Mouse (Mus musculus) midbrain, embryonic 13.5 days (tissue): ENCODE data around the gene Gpatch8. TPM values are rescaled to one million over a fixed set of nuclear protein-coding genes. Genes with fewer than 3 reads are reported as not detected.
"Not testable (repeated sequence)": the region's sequence is repeated elsewhere in the genome, so short reads cannot be mapped to it uniquely, and the experiment has no call there.

Experiments
- ATAC-seq: fragments of 200-750 bp; cut with Nextera tagmentation; 2 replicates; pipeline ENCODE4 v1.8.0; 2017; ENCODE audit warnings: mild to moderate bottlenecking, moderate TSS enrichment, moderate library complexity
- H3K27ac ChIP-seq: fragments of 300-500 bp; sonication (generic); 2 replicates; pipeline ENCODE4 v1.5.1; 2015; ENCODE audit warnings: inconsistent platforms, mild to moderate bottlenecking, moderate library complexity
- H3K27me3 ChIP-seq: fragments of 300-500 bp; sonication (generic); 2 replicates; pipeline ENCODE4 v1.6.1; 2015; ENCODE audit warnings: mild to moderate bottlenecking, inconsistent platforms
- H3K36me3 ChIP-seq: fragments of 300-500 bp; sonication (generic); 2 replicates; pipeline ENCODE4 v1.6.1; 2015; ENCODE audit warnings: mild to moderate bottlenecking, inconsistent platforms
- H3K4me1 ChIP-seq: fragments of 300-500 bp; sonication (generic); replicated peaks from 2 replicates; pipeline ENCODE4 v1.6.1; 2015; ENCODE audit warnings: inconsistent platforms
- H3K4me2 ChIP-seq: fragments of 300-500 bp; sonication (generic); replicated peaks from 2 replicates; pipeline ENCODE4 v1.6.1; 2015; ENCODE audit warnings: moderate library complexity, mild to moderate bottlenecking, inconsistent platforms
- H3K4me3 ChIP-seq: fragments of 300-500 bp; sonication (generic); replicated peaks from 2 replicates; pipeline ENCODE4 v1.5.1; 2015; ENCODE audit warnings: mild to moderate bottlenecking, inconsistent platforms
- H3K9ac ChIP-seq: fragments of 300-500 bp; sonication (generic); replicated peaks from 2 replicates; pipeline ENCODE4 v1.6.1; 2015; ENCODE audit warnings: mild to moderate bottlenecking, inconsistent platforms
- H3K9me3 ChIP-seq: fragments of 300-500 bp; sonication (generic); 2 replicates; pipeline ENCODE4 v1.6.1; 2016; ENCODE audit warnings: mild to moderate bottlenecking, inconsistent platforms
- WGBS: fragments of 180-500 bp; shearing (Covaris S2); methylation state at CpG from one replicate; pipeline ENCODE4 v1.1.7; 2015; 5-methylcytosine and 5-hydroxymethylcytosine counted together
- polyA plus RNA-seq: library from polyadenylated mRNA; unstranded; fragments of >200 nt; fragmentation: Nextera tagmentation; extraction: Ambion mirVana; gene quantifications from 2 replicates; pipeline ENCODE4 v1.2.1, GENCODE M21; 2015

The Gpatch8 gene
- polyA plus RNA-seq, 1 experiment from 2014 or later: 84.5 TPM

DNA sequence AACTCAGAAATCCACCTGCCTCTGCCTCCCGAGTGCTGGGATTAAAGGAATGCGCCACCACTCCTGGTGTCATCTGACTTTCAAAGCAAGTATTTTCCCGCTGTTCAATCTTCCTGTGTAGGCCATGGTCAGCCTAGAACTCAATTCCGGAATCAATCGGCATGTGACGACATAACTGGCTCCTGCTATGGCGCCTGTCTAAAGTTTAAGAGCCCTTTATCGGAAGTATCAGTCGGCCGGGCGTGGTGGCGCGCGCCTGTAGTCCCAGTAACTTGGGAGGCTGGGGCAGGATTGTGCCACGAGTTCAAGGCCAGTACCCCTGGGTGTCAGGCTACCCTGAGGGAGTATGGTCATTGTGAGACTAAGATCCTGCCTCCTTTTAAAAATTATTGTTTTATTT lies 11.5 kb upstream of the Gpatch8 start:
- WGBS: 98% methylated on average over 15 of the region's 15 CpGs
- no peak overlapping the region for H3K4me3 ChIP-seq
- H3K9ac ChIP-seq: no peak overlapping the region
- no peaks in the 10 kb centered on the region for H3K36me3 ChIP-seq
- ATAC-seq: no peak
- no peaks in the 10 kb centered on the region for H3K4me1 ChIP-seq
- H3K4me2 ChIP-seq: no peak overlapping the region
- H3K27me3 ChIP-seq: no peaks in the 10 kb centered on the region
- H3K9me3 ChIP-seq: no peaks in the 10 kb centered on the region
- H3K27ac ChIP-seq: no peak overlapping the region

GRCm38 (mm10) chr11:102567157-102567556 lies 11.0 kb upstream of the Gpatch8 start:
- Histone ChIP-seq H3K27ac (no peak overlapping the region), H3K36me3 (no peaks in the 10 kb centered on the region), H3K9ac (no peak overlapping the region), H3K9me3 (no peaks in the 10 kb centered on the region), H3K4me2 (no peak overlapping the region), H3K4me3 (no peak overlapping the region), H3K27me3 (no peaks in the 10 kb centered on the region), H3K4me1 (no peaks in the 10 kb centered on the region)
- no peak for ATAC-seq
- 90% methylated on average over 6 of the region's 6 CpGs for WGBS

- no peak overlapping the region for H3K27ac ChIP-seq
- no peak overlapping the region for H3K4me2 ChIP-seq
- H3K9me3 ChIP-seq: no peaks in the 10 kb centered on the region
- H3K36me3 ChIP-seq: no peaks in the 10 kb centered on the region
- H3K4me3 ChIP-seq: no peak overlapping the region
- no peaks in the 10 kb centered on the region for H3K27me3 ChIP-seq
- no peak for ATAC-seq
- no peak overlapping the region for H3K9ac ChIP-seq
- H3K4me1 ChIP-seq: no peaks in the 10 kb centered on the region
- 97% methylated on average over 1 of the region's 1 CpGs for WGBS
Measured at GRCm38 (mm10) chr11:102566290-102566689, 10.1 kb upstream of the Gpatch8 start.

GRCm38 (mm10) chr11:102565741-102566140 lies 9.5 kb upstream of the Gpatch8 start:
- Histone ChIP-seq H3K4me1 (no peaks in the 10 kb centered on the region), H3K4me2 (no peak overlapping the region), H3K9me3 (no peaks in the 10 kb centered on the region), H3K27ac (no peak overlapping the region), H3K27me3 (no peaks in the 10 kb centered on the region), H3K9ac (no peak overlapping the region), H3K4me3 (no peak overlapping the region), H3K36me3 (no peaks in the 10 kb centered on the region)
- no peak for ATAC-seq

- H3K4me1 ChIP-seq, H3K9ac ChIP-seq, H3K27me3 ChIP-seq, H3K4me2 ChIP-seq, H3K27ac ChIP-seq, ATAC-seq, H3K4me3 ChIP-seq, H3K9me3 ChIP-seq, H3K36me3 ChIP-seq: not testable (repeated sequence)
- WGBS: 86% methylated on average over 14 of the region's 14 CpGs
Measured at GRCm38 (mm10) chr11:102564952-102565671, 8.9 kb upstream of the Gpatch8 start.

DNA sequence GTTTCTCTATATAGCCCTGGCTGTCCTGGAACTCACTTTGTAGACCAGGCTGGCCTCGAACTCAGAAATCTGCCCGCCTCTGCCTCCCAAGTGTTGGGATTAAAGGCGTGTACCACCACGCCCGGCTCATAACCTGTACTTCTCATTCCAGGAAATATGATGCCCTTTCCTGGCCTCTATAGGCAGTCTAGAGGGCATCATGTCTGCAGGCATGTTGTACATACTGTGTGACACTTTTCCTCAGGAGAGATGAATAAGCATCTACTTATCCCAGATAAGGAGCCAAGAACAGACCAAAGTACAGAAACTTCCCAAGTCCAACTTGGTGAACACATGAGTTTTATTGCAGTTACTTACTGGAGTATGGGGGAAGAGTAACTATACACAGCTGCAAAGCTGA lies 2.5 kb upstream of the Gpatch8 start:
- no peak for ATAC-seq
- H3K4me1 ChIP-seq: peaks cover 17% of the 10 kb centered on the region
- WGBS: 93% methylated on average over 5 of the region's 5 CpGs
- no peaks in the 10 kb centered on the region for H3K9me3 ChIP-seq
- no peak overlapping the region for H3K27ac ChIP-seq
- H3K4me3 ChIP-seq: no peak overlapping the region
- H3K36me3 ChIP-seq: no peaks in the 10 kb centered on the region
- H3K4me2 ChIP-seq: no peak overlapping the region
- H3K9ac ChIP-seq: no peak overlapping the region
- H3K27me3 ChIP-seq: no peaks in the 10 kb centered on the region

DNA sequence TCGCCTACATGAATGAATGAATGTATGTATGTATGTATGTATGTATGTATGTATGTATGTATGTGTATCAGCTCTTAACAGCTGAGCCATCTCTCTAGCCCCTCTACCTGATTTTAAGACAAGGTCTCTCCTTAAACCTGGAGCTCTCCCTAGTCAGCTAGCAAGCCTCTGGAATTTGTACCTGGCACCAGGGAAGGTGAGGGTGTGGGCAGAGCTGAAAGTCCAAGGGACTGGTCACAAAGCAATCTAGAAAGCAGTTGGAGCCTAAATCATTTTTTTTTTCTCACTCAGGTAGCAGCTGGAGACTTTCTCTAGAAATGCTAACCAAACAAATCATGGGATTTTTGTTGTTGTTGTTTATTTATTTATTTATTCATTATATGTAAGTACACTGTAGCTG lies 1.2 kb upstream of the Gpatch8 start:
- H3K4me2 ChIP-seq: no peak overlapping the region
- peaks cover 20% of the 10 kb centered on the region for H3K4me1 ChIP-seq
- H3K36me3 ChIP-seq: no peaks in the 10 kb centered on the region
- no peak overlapping the region for H3K27ac ChIP-seq
- no peak overlapping the region for H3K9ac ChIP-seq
- no peaks in the 10 kb centered on the region for H3K27me3 ChIP-seq
- H3K4me3 ChIP-seq: no peak overlapping the region
- no peak for ATAC-seq
- H3K9me3 ChIP-seq: no peaks in the 10 kb centered on the region
- 97% methylated on average over 1 of the region's 1 CpGs for WGBS

DNA sequence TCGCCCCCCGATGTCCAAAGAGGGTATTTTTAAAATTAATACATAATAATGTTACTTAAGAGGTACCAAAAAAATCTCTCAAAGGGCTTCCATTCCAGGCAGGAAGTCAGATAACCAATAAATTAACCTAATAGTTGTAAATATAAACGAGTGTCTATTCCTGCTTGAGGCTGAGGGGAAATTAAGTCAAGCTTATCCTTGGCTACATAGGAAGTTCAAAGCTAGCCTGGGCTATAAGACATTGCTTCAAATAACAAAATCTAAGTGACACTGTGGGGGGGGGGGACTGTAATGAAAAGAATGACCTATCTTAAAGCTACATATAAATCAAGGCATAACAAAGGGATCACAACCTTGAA lies 503 bp upstream of the Gpatch8 start:
- no peaks in the 10 kb centered on the region for H3K36me3 ChIP-seq
- H3K4me3 ChIP-seq: peak overlapping the region; percentile 98; the same call in 1 of the 2 replicates
- no peaks in the 10 kb centered on the region for H3K9me3 ChIP-seq
- ATAC-seq: no peak; the same call in 1 of the 2 replicates
- H3K9ac ChIP-seq: no peak overlapping the region
- 23% methylated on average over 3 of the region's 3 CpGs for WGBS
- no peaks in the 10 kb centered on the region for H3K27me3 ChIP-seq
- peaks cover 26% of the 10 kb centered on the region for H3K4me1 ChIP-seq
- peak overlapping the region; percentile 99; the same call in 1 of the 2 replicates for H3K27ac ChIP-seq
- peak overlapping the region; percentile 36 for H3K4me2 ChIP-seq

DNA sequence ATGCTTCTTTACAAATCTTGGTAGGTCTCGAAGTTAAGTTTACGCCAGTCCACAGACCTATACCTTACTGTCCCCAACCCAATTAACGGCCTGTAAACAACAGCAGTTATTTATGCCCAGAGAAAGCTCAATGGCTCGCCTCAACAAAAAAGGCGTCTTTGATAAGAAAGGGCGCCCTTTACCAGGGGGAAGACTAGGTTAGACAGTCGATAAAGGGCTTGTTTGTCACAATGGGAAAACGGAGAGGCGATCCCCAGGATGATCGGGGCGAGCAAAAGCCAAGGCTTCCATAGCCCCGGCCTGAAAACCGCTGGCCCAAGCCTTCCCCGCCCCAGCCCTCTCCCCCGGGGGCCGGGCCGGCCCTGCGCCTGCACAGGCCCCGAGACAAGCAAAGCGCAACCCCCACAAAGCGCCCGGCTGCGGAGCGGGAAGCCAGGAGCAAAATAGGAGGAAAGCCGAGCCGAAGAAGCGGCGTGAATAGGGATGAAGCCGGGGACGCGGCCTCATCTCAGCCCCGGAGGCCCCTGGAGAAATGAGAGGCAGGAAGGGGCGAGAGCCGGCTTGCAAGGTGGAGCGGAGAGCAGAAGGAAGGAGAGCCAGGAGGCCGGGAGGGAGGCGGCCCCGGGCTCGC lies 677 bp downstream of the Gpatch8 start:
- Histone ChIP-seq H3K4me3 (peak overlapping the region; percentile 98), H3K27ac (peak overlapping the region; percentile 99), H3K9ac (peak overlapping the region; percentile 98), H3K27me3 (no peaks in the 10 kb centered on the region), H3K4me1 (peaks cover 35% of the 10 kb centered on the region), H3K36me3 (no peaks in the 10 kb centered on the region), H3K4me2 (peak overlapping the region; percentile 78), H3K9me3 (no peaks in the 10 kb centered on the region)
- ATAC-seq: peak; percentile 79
- 0% methylated on average over 39 of the region's 39 CpGs for WGBS

DNA sequence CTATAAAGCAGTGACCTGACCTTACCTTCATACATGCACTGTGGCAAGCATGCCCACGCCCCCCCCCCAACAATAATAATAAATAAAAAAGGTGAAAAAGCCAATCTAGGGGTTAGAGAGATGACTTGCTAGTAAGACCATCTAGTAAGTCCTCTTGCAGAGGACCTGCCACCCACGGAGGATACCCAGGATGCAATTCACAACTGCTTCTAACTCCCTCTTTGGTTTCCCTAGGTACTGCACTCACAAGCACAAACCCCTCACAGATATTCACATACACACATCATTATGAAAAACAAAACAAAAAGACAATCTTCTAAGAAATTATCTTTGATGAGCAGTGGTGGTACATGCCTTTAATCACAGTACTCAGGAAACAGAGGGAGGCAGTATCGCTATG lies 4.1 kb downstream of the Gpatch8 start:
- Histone ChIP-seq H3K27me3 (no peaks in the 10 kb centered on the region), H3K4me1 (peaks cover 38% of the 10 kb centered on the region), H3K9me3 (no peaks in the 10 kb centered on the region), H3K4me3 (no peak overlapping the region), H3K27ac (no peak overlapping the region), H3K4me2 (no peak overlapping the region), H3K9ac (no peak overlapping the region), H3K36me3 (0 out of 2 replicates have a peak, but pooled peaks cover 10% of the 10 kb centered on the region)
- no peak for ATAC-seq
- 85% methylated on average over 3 of the region's 3 CpGs for WGBS

- ATAC-seq: no peak
- Histone ChIP-seq H3K4me3 (no peak overlapping the region), H3K36me3 (0 out of 2 replicates have a peak, but pooled peaks cover 10% of the 10 kb centered on the region), H3K4me1 (peaks cover 34% of the 10 kb centered on the region), H3K27me3 (no peaks in the 10 kb centered on the region), H3K27ac (no peak overlapping the region), H3K4me2 (no peak overlapping the region), H3K9me3 (no peaks in the 10 kb centered on the region), H3K9ac (no peak overlapping the region)
Measured at GRCm38 (mm10) chr11:102551176-102551575, 5.0 kb downstream of the Gpatch8 start.

DNA sequence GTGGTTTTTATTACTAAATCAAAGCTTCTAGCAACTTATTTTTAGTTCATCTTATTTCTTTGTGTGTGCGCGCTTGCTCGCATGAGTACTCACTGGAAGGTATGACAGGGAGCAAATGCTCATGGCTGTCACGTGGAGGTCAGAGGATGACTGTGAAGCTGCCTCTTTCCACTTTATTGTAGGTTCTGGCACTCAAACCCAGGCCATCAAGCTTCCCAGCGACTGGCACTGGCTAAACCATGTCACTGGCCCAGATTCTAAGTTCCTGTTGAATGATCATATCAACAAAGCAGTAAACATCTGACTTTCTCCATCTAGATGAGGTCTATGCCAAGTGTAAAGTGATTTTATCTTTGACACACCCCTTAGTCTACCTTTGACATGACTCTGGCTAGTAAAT lies 14.7 kb downstream of the Gpatch8 start:
- H3K9ac ChIP-seq: no peak overlapping the region
- H3K27ac ChIP-seq: no peak overlapping the region
- peaks cover 13% of the 10 kb centered on the region for H3K36me3 ChIP-seq
- WGBS: 94% methylated on average over 5 of the region's 5 CpGs
- H3K4me3 ChIP-seq: no peak overlapping the region
- H3K27me3 ChIP-seq: no peaks in the 10 kb centered on the region
- H3K9me3 ChIP-seq: no peaks in the 10 kb centered on the region
- H3K4me1 ChIP-seq: 0 out of 2 replicates have a peak, but pooled peaks cover 4% of the 10 kb centered on the region
- H3K4me2 ChIP-seq: no peak overlapping the region
- no peak for ATAC-seq

DNA sequence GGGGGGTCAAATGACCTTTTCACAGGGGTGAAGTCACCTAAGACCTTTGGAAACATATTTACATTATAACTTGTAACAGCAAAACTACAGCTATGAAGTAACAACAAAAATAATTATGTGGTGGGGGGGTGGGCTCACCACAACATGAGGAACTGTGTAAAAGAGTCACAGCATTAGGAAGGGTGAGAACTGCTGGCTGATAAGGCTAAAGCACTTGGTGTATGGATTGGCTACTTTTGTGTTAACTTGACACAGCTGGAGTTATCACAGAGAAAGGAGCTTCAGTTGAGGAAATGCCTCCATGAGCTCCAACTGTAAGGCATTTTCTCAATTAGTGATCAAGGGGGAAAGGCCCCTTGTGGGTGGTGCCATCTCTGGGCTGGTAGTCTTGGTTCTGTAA lies 15.9 kb downstream of the Gpatch8 start:
- H3K4me3 ChIP-seq, ATAC-seq, H3K4me1 ChIP-seq, H3K9me3 ChIP-seq, H3K27ac ChIP-seq, H3K27me3 ChIP-seq, H3K9ac ChIP-seq, H3K4me2 ChIP-seq: not testable (repeated sequence)
- peaks cover 13% of the 10 kb centered on the region for H3K36me3 ChIP-seq
